Mouse (Mus musculus) CH12.LX (cell line): ENCODE measurements around the gene Lss.

Experiments used
- CHD2 ChIP-seq: IDR thresholded peaks from 2 replicates; pipeline ENCODE4 v1.6.1; 2011; ENCODE audit warnings: low read length, improper control_type of control experiment
- MAZ ChIP-seq: IDR thresholded peaks from 2 replicates; pipeline ENCODE4 v1.6.1; 2012; ENCODE audit warnings: low read depth, mild to moderate bottlenecking, inconsistent platforms, low read length, improper control_type of control experiment, moderate library complexity
- POLR2A ChIP-seq: IDR thresholded peaks from 2 replicates; pipeline ENCODE4 v1.6.1; 2011; ENCODE audit warnings: low read depth, mild to moderate bottlenecking, improper control_type of control experiment, low read length
- ZMIZ1 ChIP-seq: IDR thresholded peaks from 2 replicates; pipeline ENCODE4 v1.6.1; 2012; ENCODE audit warnings: low read depth, mild to moderate bottlenecking, inconsistent platforms, low read length, improper control_type of control experiment

- TF ChIP-seq MAZ (no peak), CHD2 (no peak), POLR2A (no peak), ZMIZ1 (no peak)
Observed at GRCm38 (mm10) chr10:76584138-76584537, 52.8 kb downstream of the Lss start.
